ENCODE assay signal across 9 mouse cellular contexts in genomic region chr3:121430289-121430936, GRCm38 (mm10). TPM values are rescaled to one million over a fixed set of nuclear protein-coding genes. Genes with fewer than 3 reads are reported as not detected.
DNase-seq lines count a peak whose midpoint lies in the region; ATAC-seq lines count a peak whose summit lies in the region.
"Had no signal": no experiment of that assay in that cellular context is flagged by ENCODE, and none has a peak within 500 bp of the region (broad histone marks: within the 10 kb centered on the region; RNA-seq: fewer than 3 reads in every experiment).

No protein-coding gene starts in this region.

- H3K4me1 ChIP-seq in kidney, embryonic 15.5 days, result peaks cover 70% of the 10 kb centered on the region
- peaks cover 20% of the 10 kb centered on the region for H3K4me1 ChIP-seq in forebrain, embryonic 11.5 days (replicated peaks; ENCODE audit: control insufficient read depth, insufficient read depth, low read length)
- peaks cover 45% of the 10 kb centered on the region for H3K4me1 ChIP-seq in midbrain, embryonic 11.5 days (ENCODE audit: control insufficient read depth, insufficient read depth, low read length)

- no peak for ATAC-seq in kidney, embryonic 15.5 days (replicated peaks; ENCODE audit: low FRiP score)
- no peak for ATAC-seq in forebrain, embryonic 11.5 days (replicated peaks; ENCODE audit: low FRiP score)
- no peak for ATAC-seq in midbrain, embryonic 11.5 days (ENCODE audit: low FRiP score)
- ATAC-seq: liver, postnatal 0 days had no signal

- no peak overlapping the region for H3K4me3 ChIP-seq in kidney, embryonic 15.5 days (replicated peaks)
- no peak overlapping the region for H3K4me3 ChIP-seq in forebrain, embryonic 11.5 days (ENCODE audit: low read depth, low read length)
- H3K4me3 ChIP-seq in midbrain, embryonic 11.5 days (ENCODE audit: low read depth, low read length), result peak overlapping the region; percentile 65; the same call in 1 of the 2 replicates

- 49% methylated on average over 7 of the region's 7 CpGs for WGBS in kidney, embryonic 15.5 days
- WGBS in forebrain, embryonic 11.5 days, result 32% methylated on average over 7 of the region's 7 CpGs
- WGBS in midbrain, embryonic 11.5 days, result 19% methylated on average over 7 of the region's 7 CpGs

- H3K4me2 ChIP-seq in kidney, embryonic 15.5 days, result peak overlapping the region; percentile 15; the same call in 1 of the 2 replicates
- H3K4me2 ChIP-seq in forebrain, embryonic 11.5 days (ENCODE audit: low read depth, low read length, severe bottlenecking), result peak overlapping the region; percentile 18; the same call in 1 of the 2 replicates
- peak overlapping the region; percentile 71 for H3K4me2 ChIP-seq in midbrain, embryonic 11.5 days

- H3K27ac ChIP-seq in kidney, embryonic 15.5 days, result no peak overlapping the region; the same call in 1 of the 2 replicates
- H3K27ac ChIP-seq in forebrain, embryonic 11.5 days (ENCODE audit: low read depth, low read length), result no peak overlapping the region
- peak overlapping the region; percentile 15; the same call in 1 of the 2 replicates for H3K27ac ChIP-seq in midbrain, embryonic 11.5 days (ENCODE audit: low read depth, low read length)

- no peak for DNase-seq in kidney, adult 11 months
- peak; percentile 48 for DNase-seq in WW6 (ENCODE audit: low read depth, low spot score)
- no peak for DNase-seq in forebrain, embryonic 11.5 days (ENCODE audit: low spot score)
- peak; percentile 90 for DNase-seq in midbrain, embryonic 11.5 days (ENCODE audit: low spot score, missing footprints)
- DNase-seq in thymus, postnatal 14 days, result no peak
- no peak for DNase-seq in spleen, adult 18-20 months
- DNase-seq in layer of hippocampus, postnatal 36 days, result no peak
- DNase-seq: liver, postnatal 0 days had no signal

- no peak overlapping the region for H3K9ac ChIP-seq in kidney, embryonic 15.5 days
- H3K9ac ChIP-seq in forebrain, embryonic 11.5 days (ENCODE audit: low read length), result no peak overlapping the region
- no peak overlapping the region; the same call in 1 of the 2 replicates for H3K9ac ChIP-seq in midbrain, embryonic 11.5 days (ENCODE audit: low read length)
- H3K9ac ChIP-seq: liver, postnatal 0 days had no signal

- H3K9me3 ChIP-seq in kidney, embryonic 15.5 days (replicated peaks), result no peaks in the 10 kb centered on the region
- H3K9me3 ChIP-seq in forebrain, embryonic 11.5 days (ENCODE audit: control insufficient read depth, low read length), result no peaks in the 10 kb centered on the region
- H3K9me3 ChIP-seq in midbrain, embryonic 11.5 days (ENCODE audit: control insufficient read depth, low read length), result no peaks in the 10 kb centered on the region

- no peaks in the 10 kb centered on the region for H3K36me3 ChIP-seq in kidney, embryonic 15.5 days
- H3K36me3 ChIP-seq in forebrain, embryonic 11.5 days (ENCODE audit: control insufficient read depth, insufficient read depth, low read length), result no peaks in the 10 kb centered on the region
- 0 out of 2 replicates have a peak, but pooled peaks cover 2% of the 10 kb centered on the region for H3K36me3 ChIP-seq in midbrain, embryonic 11.5 days (ENCODE audit: control insufficient read depth, insufficient read depth, low read length)

- H3K27me3 ChIP-seq in kidney, embryonic 15.5 days, result no peaks in the 10 kb centered on the region
- H3K27me3 ChIP-seq in forebrain, embryonic 11.5 days (ENCODE audit: control insufficient read depth, insufficient read depth, low read length), result no peaks in the 10 kb centered on the region
- no peaks in the 10 kb centered on the region for H3K27me3 ChIP-seq in midbrain, embryonic 11.5 days (ENCODE audit: control insufficient read depth, insufficient read depth, low read length)

RNA-seq across cellular contexts. Expression of gene Cnn3, which starts 4.1 kb away (rescaled TPM):
- 607 and 612 TPM in 2 replicates for polyA plus RNA-seq in kidney, embryonic 15.5 days (2015; fragmentation: Nextera tagmentation; extraction: Ambion mirVana)
- 954 and 974 TPM in 2 replicates for polyA plus RNA-seq in forebrain, embryonic 11.5 days (2014; fragmentation: Nextera tagmentation; extraction: Ambion mirVana)
- 1,158 and 1,201 TPM in 2 replicates for polyA plus RNA-seq in midbrain, embryonic 11.5 days (2014; fragmentation: Nextera tagmentation; extraction: Ambion mirVana)
- total RNA-seq in layer of hippocampus, postnatal 36 days (2021), result 100 to 1,000 TPM in 1 of 2 experiments, 10 to 100 TPM in 1; 98.4 to 111 TPM

Comparison
In these comparisons a context has a peak if more than half of its experiments do, and no peak if none do; other contexts are left out.
1. H3K4me2 ChIP-seq: peak in every context shown above with its lines; median percentile 71 in midbrain, embryonic 11.5 days; 18 in forebrain, embryonic 11.5 days; 15 in kidney, embryonic 15.5 days.
2. DNase-seq: peak in WW6 (single experiment) and midbrain, embryonic 11.5 days (single experiment); none in kidney, adult 11 months (single experiment), forebrain, embryonic 11.5 days (single experiment), thymus, postnatal 14 days (single experiment), spleen, adult 18-20 months (0 of 2) and layer of hippocampus, postnatal 36 days (0 of 2).